Mouse (Mus musculus) embryonic fibroblast, embryonic 13.5 days (primary cell): ENCODE measurements around the gene Kcnh1.

Experiments used
- CTCF ChIP-seq: IDR thresholded peaks from 2 replicates; pipeline ENCODE4 v1.5.1; 2011; ENCODE audit warnings: mild to moderate bottlenecking, control low read depth, low read length, moderate library complexity, borderline replicate concordance; ENCODE audit not compliant: insufficient read depth
- POLR2A ChIP-seq: IDR thresholded peaks from 2 replicates; pipeline ENCODE4 v1.6.1; 2011; ENCODE audit warnings: low read depth, mild to moderate bottlenecking, control low read depth, low read length, moderate library complexity

DNA sequence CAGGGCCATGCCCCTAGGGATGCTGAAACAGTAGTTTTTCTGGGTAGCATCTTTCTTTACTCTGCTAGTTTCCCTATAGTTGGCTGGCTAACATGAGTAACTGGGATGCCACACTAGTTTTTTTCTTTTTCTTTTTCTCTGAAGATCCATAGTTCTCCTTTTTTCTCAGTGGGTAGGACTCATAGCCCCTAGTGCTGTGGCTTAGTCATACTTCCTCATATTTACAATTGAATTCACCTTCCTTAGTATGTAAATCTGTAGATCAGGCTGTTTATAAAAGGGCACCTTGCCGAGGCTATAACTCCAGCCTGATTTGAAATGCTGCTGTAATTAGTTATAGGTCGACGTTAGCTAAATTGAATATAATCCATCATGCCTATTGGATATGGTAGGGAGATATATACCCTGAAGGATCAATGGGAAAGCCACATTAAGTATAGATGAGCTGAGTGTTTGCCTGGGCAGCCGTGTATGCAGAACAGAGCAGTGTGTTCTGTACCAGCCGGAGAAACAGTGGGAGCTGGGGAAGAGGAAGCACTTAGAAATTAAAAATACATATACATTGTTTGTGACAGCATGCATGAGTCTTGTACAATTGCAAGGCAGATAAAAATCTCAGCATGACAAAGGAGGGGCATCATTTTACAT, 107.0 kb downstream of the Kcnh1 start:
- TF ChIP-seq CTCF = no peak
- TF ChIP-seq POLR2A = no peak
